Mouse (Mus musculus): ENCODE measurements around the gene Entpd6.

DNA sequence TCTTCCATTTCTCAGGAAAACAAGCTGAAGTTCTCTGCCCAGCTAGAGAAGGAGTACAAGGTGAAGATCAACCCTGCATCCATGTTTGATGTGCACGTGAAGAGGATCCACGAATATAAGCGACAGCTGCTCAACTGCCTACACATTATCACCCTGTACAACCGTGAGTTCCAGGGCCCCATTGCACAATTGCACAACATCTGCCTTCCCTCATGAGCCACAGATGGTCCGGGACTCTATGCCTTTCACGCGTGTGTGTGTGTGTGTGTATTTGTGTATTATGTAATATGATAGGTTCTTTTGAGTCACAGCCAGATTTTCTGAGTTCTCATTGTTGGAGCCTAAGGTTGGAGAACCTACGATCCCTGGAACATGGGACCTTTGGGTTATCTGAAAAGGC is 71.9 kb downstream of the Entpd6 start:
- no peak for TF ChIP-seq CTCF (IDR thresholded peaks at IDR 0.05; ENCODE audit: extremely low read depth, insufficient read depth, insufficient read length, insufficient replicate concordance)
- no peak for TF ChIP-seq POLR2A (IDR thresholded peaks at IDR 0.05; ENCODE audit: low read depth, low read length)
